Mouse (Mus musculus) Patski (cell line): ENCODE data around the gene Kif18b. TPM values are rescaled to one million over a fixed set of nuclear protein-coding genes. Genes with fewer than 3 reads are reported as not detected.

ENCODE experiments used
- ATAC-seq: fragments of 100-300 bp; one replicate; pipeline ENCODE4 v1.8.0; 2021
- CTCF ChIA-PET: fragments of 350-600 bp; sonication (Branson Sonifier 250); formaldehyde crosslinking; loops from one replicate; lab custom pipeline; 2022; ENCODE audit warnings: inconsistent platforms; lab: Charles Lee
- POLR2A ChIA-PET: fragments of 350-600 bp; sonication (Branson Sonifier 250); formaldehyde crosslinking; loops from one replicate; lab custom pipeline; 2022; ENCODE audit warnings: antibody characterized with exemption, inconsistent platforms; lab: Charles Lee
- DNase-seq: peaks from one replicate; pipeline ENCODE4 v3.0.0-alpha.2; 2011; ENCODE audit warnings: low read depth, low spot score
- H3K27me3 ChIP-seq: fragments of 371-371 bp; one replicate; pipeline ENCODE4 v1.5.1; 2021
- CTCF ChIP-seq: fragments of 100-300 bp; IDR thresholded peaks from one replicate; pipeline ENCODE4 v1.5.1; 2021
- in situ Hi-C: fragments of 300-500 bp; cut with MboI; formaldehyde crosslinking; loops from 3 replicates; pipeline ENCODE4 v1.11.1; 2018; ENCODE audit warnings: low pct_unique_long_range_greater_than_20kb, mixed read lengths
- polyA plus RNA-seq: library from polyadenylated mRNA; unstranded; gene quantifications from one replicate; pipeline ENCODE4 v1.2.3, GENCODE M21; 2021

The Kif18b gene
- polyA plus RNA-seq = 13.4 TPM

GRCm38 (mm10) chr11:102924557-102925350, at the start of gene Kif18b:
Kif18b (minus strand) TSS chr11:102925124.
- ATAC-seq (peak; percentile 71), DNase-seq (peak; percentile 75)
- CTCF ChIA-PET = interaction anchor here (1.1 to 5.0 kb wide), 4 partner anchors 11 to 38 kb away, joined by 3 to 19 read pairs (median 10); partner anchors contain the start of gene Gfap

GRCm38 (mm10) chr11:102972326-102972725, 47.4 kb upstream of the Kif18b start:
- TF ChIP-seq CTCF = no peak
- DNase-seq = no peak
- no peak for ATAC-seq
- in situ Hi-C loops = no loop called here
- POLR2A ChIA-PET = interaction anchor here (0.5 kb wide), 1 partner anchor 14 kb away, joined by 3 read pairs; no protein-coding TSS in a partner anchor
- H3K27me3 ChIP-seq = no peaks in the 10 kb centered on the region
- CTCF ChIA-PET = no interaction called here

More at GRCm38 (mm10) chr11:102924557-102925350, at the start of gene Kif18b:
- POLR2A ChIA-PET = interaction anchor here (1.1 kb wide), 1 partner anchor 10 kb away, joined by 3 read pairs; no protein-coding TSS in a partner anchor
- no peaks in the 10 kb centered on the region for H3K27me3 ChIP-seq
- in situ Hi-C loops = loop anchor here (5.0 kb wide), 1 partner anchor 63 kb away; no protein-coding TSS in a partner anchor
- TF ChIP-seq CTCF = no peak

DNA sequence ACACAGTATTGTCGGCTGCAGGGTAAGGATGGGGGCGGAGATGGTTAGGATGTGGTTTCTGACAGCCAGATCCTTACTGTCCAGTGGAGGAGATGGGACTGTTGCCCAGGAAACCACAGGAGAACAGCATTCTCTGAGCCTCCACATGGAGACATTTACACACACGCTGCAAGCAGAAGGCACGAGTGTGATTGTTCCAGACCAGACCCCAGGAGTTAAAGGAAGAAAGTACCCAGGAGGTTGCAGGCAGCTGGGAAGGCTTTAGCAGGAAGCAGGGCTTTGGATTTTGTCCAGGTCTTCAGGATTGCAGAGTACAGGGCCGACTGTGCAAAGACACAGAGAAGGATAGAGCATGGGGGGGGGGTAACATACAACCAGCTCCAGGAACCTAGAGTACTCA, 46.7 kb upstream of the Kif18b start:
- CTCF ChIA-PET = no interaction called here
- no peak for TF ChIP-seq CTCF
- POLR2A ChIA-PET = no interaction called here
- in situ Hi-C loops = no loop called here
- H3K27me3 ChIP-seq = no peaks in the 10 kb centered on the region
- DNase-seq (no peak), ATAC-seq (no peak)

- in situ Hi-C loops = no loop called here
- no peak for ATAC-seq
- ChIA-PET POLR2A (interaction anchor here (1.5 kb wide), 1 partner anchor 20 kb away, joined by 4 read pairs; no protein-coding TSS in a partner anchor), CTCF (interaction anchor here (1.0 kb wide), 1 partner anchor 29 kb away, joined by 3 read pairs; no protein-coding TSS in a partner anchor)
- no peaks in the 10 kb centered on the region for H3K27me3 ChIP-seq
- no peak for TF ChIP-seq CTCF
- DNase-seq = no peak
Observed at GRCm38 (mm10) chr11:102964547-102965091, 39.7 kb upstream of the Kif18b start.

- POLR2A ChIA-PET = no interaction called here
Observed at GRCm38 (mm10) chr11:102963855-102964546, 39.1 kb upstream of the Kif18b start.

GRCm38 (mm10) chr11:102963246-102963854, 38.4 kb upstream of the Kif18b start:
- DNase-seq = no peak
- ChIA-PET POLR2A (no interaction called here), CTCF (interaction anchor here (1.1 to 2.1 kb wide), 2 partner anchors 10 to 38 kb away, joined by 3 to 4 read pairs; no protein-coding TSS in a partner anchor)
- in situ Hi-C loops = no loop called here
- H3K27me3 ChIP-seq = no peaks in the 10 kb centered on the region
- ATAC-seq = no peak
- no peak for TF ChIP-seq CTCF

More at GRCm38 (mm10) chr11:102963855-102964546, 39.1 kb upstream of the Kif18b start:
- no peak for TF ChIP-seq CTCF
- CTCF ChIA-PET = interaction anchor here (1.0 kb wide), 1 partner anchor 28 kb away, joined by 3 read pairs; no protein-coding TSS in a partner anchor
- no peaks in the 10 kb centered on the region for H3K27me3 ChIP-seq
- DNase-seq (no peak), ATAC-seq (no peak)
- in situ Hi-C loops = no loop called here

DNA sequence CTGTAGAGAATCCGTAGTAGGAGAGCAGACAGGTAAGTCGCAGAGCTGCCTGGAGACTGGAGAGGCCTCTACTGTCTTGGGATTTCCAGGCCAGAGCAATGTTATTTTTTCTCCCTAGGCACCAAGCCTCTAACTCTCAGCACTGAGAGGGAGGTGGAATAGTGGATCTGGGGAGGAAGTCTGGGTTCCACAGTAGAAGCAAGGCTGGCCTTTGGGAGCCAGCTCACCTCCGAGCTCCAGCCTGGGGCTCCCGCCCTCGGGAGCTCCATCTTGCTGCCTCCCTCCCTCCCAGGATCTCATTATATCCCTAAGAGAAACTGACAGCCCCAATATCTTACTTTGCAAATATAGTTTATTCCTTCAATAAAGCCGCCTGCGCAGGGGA, 37.9 kb upstream of the Kif18b start:
- no peaks in the 10 kb centered on the region for H3K27me3 ChIP-seq
- in situ Hi-C loops = no loop called here
- DNase-seq (no peak), ATAC-seq (no peak)
- CTCF ChIA-PET = interaction anchor here (1.1 to 2.1 kb wide), 2 partner anchors 10 to 37 kb away, joined by 3 to 4 read pairs; no protein-coding TSS in a partner anchor
- POLR2A ChIA-PET = no interaction called here
- no peak for TF ChIP-seq CTCF

DNA sequence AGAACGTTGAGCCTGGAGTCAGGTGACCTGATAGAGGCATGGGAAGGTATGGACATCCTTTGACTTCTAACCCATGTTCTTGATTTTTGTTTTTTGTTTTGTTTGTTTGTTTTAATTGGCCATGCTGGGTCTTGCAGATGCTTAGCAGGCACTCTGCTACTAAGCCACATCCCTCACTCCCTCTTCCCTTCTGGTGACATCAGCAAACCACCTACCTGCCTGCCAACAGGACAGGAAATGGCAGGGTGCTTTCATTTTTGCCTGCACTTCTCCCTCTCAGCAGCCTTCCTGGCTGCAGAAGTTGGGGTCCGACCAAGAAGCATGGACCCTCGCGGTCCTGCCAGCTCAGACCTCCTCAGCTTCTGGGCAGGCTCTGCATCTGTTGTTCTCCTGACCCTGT, 36.2 kb upstream of the Kif18b start:
- ChIA-PET CTCF (interaction anchor here (1.5 kb wide), 1 partner anchor 81 kb away, joined by 3 read pairs; no protein-coding TSS in a partner anchor), POLR2A (interaction anchor here (1.0 kb wide), 1 partner anchor 49 kb away, joined by 3 read pairs; no protein-coding TSS in a partner anchor)
- TF ChIP-seq CTCF = no peak
- in situ Hi-C loops = no loop called here
- ATAC-seq (no peak), DNase-seq (no peak)
- no peaks in the 10 kb centered on the region for H3K27me3 ChIP-seq

GRCm38 (mm10) chr11:102958870-102959269, 33.9 kb upstream of the Kif18b start:
- TF ChIP-seq CTCF = no peak
- H3K27me3 ChIP-seq = no peaks in the 10 kb centered on the region
- ATAC-seq (no peak), DNase-seq (no peak)
- ChIA-PET POLR2A (no interaction called here), CTCF (interaction anchor here (1.2 kb wide), 1 partner anchor 9 kb away, joined by 3 read pairs; no protein-coding TSS in a partner anchor)
- in situ Hi-C loops = no loop called here

GRCm38 (mm10) chr11:102958431-102958830, 33.5 kb upstream of the Kif18b start:
- peak; percentile 47 for DNase-seq
- H3K27me3 ChIP-seq = no peaks in the 10 kb centered on the region
- no peak for ATAC-seq
- in situ Hi-C loops = no loop called here
- ChIA-PET POLR2A (no interaction called here), CTCF (no interaction called here)
- TF ChIP-seq CTCF = no peak
